Mouse (Mus musculus) limb, embryonic 10.5 days (tissue): Measurements from ENCODE around the gene Cab39. TPM values are rescaled to one million over a fixed set of nuclear protein-coding genes. Genes with fewer than 3 reads are reported as not detected.
A peak's percentile ranks its signal among the peaks of the same experiment; 100 is the strongest.

Source experiments
- DNase-seq: peaks from one replicate; pipeline ENCODE4 v3.0.0-alpha.2; 2017; ENCODE audit warnings: low spot score
- H3K27ac ChIP-seq: fragments of 300-500 bp; sonication (generic); 2 replicates; pipeline ENCODE4 v1.5.1; 2016; ENCODE audit warnings: mild to moderate bottlenecking
- H3K27me3 ChIP-seq: fragments of 300-500 bp; sonication (generic); 2 replicates; pipeline ENCODE4 v1.6.1; 2016; ENCODE audit warnings: low read depth, mild to moderate bottlenecking; ENCODE audit not compliant: poor library complexity, severe bottlenecking
- H3K36me3 ChIP-seq: fragments of 300-500 bp; sonication (generic); 2 replicates; pipeline ENCODE4 v1.6.1; 2016; ENCODE audit warnings: mild to moderate bottlenecking, moderate library complexity
- H3K4me1 ChIP-seq: fragments of 300-500 bp; sonication (generic); 2 replicates; pipeline ENCODE4 v1.6.1; 2016
- H3K4me3 ChIP-seq: fragments of 300-500 bp; sonication (generic); 2 replicates; pipeline ENCODE4 v1.5.1; 2016; ENCODE audit warnings: mild to moderate bottlenecking, moderate library complexity
- H3K9me3 ChIP-seq: fragments of 300-500 bp; sonication (generic); replicated peaks from 2 replicates; pipeline ENCODE4 v1.6.1; 2016; ENCODE audit warnings: mild to moderate bottlenecking
- WGBS: fragments of 180-500 bp; shearing (Covaris S2); methylation state at CpG from one replicate; pipeline ENCODE4 v1.1.7; 2016; 5-methylcytosine and 5-hydroxymethylcytosine counted together
- polyA plus RNA-seq: library from polyadenylated mRNA; unstranded; fragments of >200 nt; fragmentation: Nextera tagmentation; extraction: Ambion mirVana; gene quantifications from 2 replicates; pipeline ENCODE4 v1.2.1, GENCODE M21; 2016

The Cab39 gene
- polyA plus RNA-seq, 1 experiment from 2014 or later, result 33.5 TPM

DNA sequence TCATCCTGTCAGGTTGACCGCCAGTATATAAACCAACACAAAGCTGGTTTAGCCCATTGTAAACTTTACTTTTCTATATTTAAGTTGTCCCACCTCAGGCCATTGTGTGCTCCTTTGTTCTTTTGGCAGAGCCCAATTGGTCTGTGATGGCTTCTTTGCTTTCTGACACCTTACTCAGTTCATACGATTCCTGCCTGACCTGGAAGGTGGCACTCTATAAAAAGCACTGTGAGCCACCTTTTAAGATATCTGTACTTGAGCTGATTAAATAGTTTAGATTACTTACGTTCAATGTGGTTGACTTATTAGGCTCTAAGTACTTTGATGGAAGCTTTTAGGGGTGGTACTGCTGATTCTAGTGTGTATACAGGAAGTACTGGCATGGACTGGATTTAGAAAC, 46.1 kb downstream of the Cab39 start:
- Histone ChIP-seq H3K27ac (no peak overlapping the region), H3K9me3 (no peaks in the 10 kb centered on the region), H3K27me3 (no peaks in the 10 kb centered on the region), H3K4me1 (no peaks in the 10 kb centered on the region), H3K4me3 (no peak overlapping the region), H3K36me3 (peaks cover 76% of the 10 kb centered on the region)
- 86% methylated on average over 3 of the region's 3 CpGs for WGBS
- DNase-seq, result no peak

DNA sequence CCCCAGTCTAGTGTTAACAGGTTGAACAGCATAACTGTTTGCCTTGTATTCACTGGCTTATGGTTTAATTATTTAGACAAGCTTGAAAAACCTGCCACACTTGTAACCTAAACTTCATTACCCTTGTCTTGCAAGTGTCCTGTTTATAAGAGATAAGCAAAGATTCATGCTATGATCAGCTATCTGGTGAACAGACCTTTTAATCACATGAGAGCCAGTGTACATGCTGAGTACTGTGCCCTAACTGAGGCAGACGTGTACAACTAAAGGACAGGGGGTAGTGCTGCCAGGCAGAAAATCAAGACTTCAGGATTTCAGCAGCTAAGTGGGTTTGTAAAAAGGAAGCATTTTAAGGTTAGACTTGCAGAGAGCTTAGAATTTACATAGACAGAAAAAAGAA, 46.5 kb downstream of the Cab39 start:
- 91% methylated on average over 1 of the region's 1 CpGs for WGBS
- Histone ChIP-seq H3K27ac (no peak overlapping the region), H3K36me3 (peaks cover 75% of the 10 kb centered on the region), H3K4me1 (no peaks in the 10 kb centered on the region), H3K4me3 (no peak overlapping the region), H3K9me3 (no peaks in the 10 kb centered on the region), H3K27me3 (no peaks in the 10 kb centered on the region)
- DNase-seq, result no peak

DNA sequence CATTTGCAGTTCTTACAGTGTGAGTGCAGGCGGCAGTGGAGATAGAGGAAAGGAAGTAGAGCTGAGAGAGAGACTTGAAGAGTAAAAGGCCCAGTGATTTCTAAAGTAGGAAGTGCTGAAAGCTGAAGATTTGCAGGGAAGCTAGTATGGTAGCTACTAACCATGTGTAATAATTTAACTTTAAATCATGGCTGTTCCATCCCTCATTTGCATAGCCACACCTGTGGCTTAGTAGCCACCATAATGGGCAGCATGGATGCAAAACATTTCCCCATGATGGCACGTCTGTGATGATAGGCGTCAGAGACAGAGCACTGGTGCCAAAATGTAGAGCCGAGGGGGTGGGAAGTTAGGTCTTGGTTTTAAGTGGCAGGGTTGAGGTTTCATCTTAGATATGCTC, 47.2 kb downstream of the Cab39 start:
- Histone ChIP-seq H3K9me3 (no peaks in the 10 kb centered on the region), H3K4me1 (no peaks in the 10 kb centered on the region), H3K4me3 (no peak overlapping the region), H3K36me3 (peaks cover 76% of the 10 kb centered on the region), H3K27ac (no peak overlapping the region), H3K27me3 (no peaks in the 10 kb centered on the region)
- 93% methylated on average over 4 of the region's 4 CpGs for WGBS
- DNase-seq, result no peak

DNA sequence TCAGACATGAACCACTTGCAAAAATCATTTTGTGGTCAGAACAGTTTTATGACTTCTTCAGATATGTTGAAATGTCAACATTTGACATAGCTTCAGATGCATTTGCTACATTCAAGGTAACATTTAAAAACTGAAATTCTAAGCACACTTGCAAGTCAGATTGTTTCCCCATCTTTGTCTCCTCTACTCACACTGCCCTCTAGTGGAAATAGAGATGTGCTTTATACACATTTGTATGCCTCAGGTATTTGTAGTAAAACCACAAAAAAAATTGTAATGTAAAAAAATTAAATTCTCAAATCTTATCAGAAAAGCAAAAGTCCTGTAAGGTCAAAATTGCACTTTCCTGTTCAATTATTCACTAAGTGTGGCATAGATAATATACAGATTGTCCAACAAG, 49.0 kb downstream of the Cab39 start:
- no peaks in the 10 kb centered on the region for H3K9me3 ChIP-seq
- DNase-seq, result no peak
- no peaks in the 10 kb centered on the region for H3K27me3 ChIP-seq
- no peak overlapping the region for H3K4me3 ChIP-seq
- H3K27ac ChIP-seq, result no peak overlapping the region
- H3K36me3 ChIP-seq, result peaks cover 82% of the 10 kb centered on the region
- no peaks in the 10 kb centered on the region for H3K4me1 ChIP-seq

DNA sequence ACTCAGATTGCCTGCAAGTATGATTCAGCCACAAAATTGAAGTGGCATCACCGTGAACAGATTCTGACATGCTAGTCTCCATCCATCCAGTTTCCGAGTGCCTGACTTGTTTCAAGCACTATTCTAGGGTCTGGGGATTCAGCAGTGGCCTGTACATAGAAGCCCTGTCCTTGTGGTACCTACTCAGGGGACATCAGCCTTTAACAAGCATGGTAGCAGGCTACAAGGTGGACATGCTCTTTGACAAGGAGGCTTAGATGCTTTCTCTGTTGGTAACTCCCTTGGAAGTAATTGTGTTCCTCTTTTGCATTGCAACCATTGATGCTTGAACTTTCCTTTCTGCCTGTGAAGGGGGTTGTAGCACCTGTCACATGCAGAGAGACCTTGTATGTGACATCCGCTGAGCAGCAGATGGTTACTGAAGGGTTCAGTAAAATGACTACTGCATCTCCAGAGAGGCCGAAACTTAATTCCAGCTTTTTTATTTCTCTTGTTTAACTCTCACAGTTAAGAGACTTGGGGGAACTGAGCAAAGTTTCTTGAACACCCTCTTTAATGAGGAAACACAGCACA, 50.1 kb downstream of the Cab39 start:
- DNase-seq, result no peak
- WGBS, result 94% methylated on average over 4 of the region's 4 CpGs
- no peaks in the 10 kb centered on the region for H3K27me3 ChIP-seq

DNA sequence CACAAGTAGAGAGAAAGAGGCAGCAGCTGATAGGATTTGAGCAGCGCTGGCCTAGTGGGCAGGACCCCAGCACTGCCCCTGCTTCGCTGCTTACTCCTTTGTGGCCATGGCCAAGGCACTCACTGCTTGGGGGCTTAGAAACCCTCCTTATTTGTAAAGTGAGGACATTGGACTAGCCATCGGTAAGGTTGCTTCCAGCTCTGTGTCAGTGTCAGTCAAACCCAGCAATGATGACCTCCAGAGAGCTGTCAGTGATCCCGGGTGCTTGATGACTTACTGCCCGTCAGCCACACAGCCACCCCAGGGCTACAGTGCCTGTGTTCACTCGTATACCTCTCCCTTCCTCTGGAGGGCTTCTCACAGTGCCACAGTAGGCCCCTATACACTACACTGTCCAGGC, 51.7 kb downstream of the Cab39 start:
- DNase-seq, result no peak
- Histone ChIP-seq H3K27me3 (no peaks in the 10 kb centered on the region), H3K4me3 (no peak overlapping the region), H3K36me3 (peaks cover 87% of the 10 kb centered on the region), H3K9me3 (no peaks in the 10 kb centered on the region), H3K4me1 (no peaks in the 10 kb centered on the region), H3K27ac (no peak overlapping the region)
- 84% methylated on average over 6 of the region's 6 CpGs for WGBS

More for the DNA sequence above, 50.1 kb downstream of the Cab39 start:
- Histone ChIP-seq H3K4me1 (no peaks in the 10 kb centered on the region), H3K9me3 (no peaks in the 10 kb centered on the region), H3K36me3 (peaks cover 83% of the 10 kb centered on the region), H3K27ac (no peak overlapping the region), H3K4me3 (no peak overlapping the region)

DNA sequence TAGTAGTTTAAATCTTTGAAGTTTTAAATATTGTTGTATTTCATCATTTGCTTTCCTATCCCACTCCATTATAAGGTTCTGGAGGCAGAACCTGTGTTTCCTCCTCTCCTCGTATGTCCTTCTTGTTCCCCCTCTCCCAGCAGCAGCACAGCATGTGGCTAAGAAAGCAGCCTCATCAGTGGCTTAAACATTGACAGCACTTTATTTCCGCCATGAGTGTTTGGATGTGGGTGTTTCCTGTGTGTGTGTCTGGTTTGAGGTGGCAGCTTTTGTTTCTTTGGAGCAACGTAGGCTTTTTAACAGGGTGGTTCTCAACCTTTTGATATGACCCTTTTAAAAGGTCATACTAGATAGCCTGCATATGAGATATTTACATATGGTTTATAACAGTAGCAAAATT, 52.2 kb downstream of the Cab39 start:
- DNase-seq, result no peak
- no peaks in the 10 kb centered on the region for H3K9me3 ChIP-seq
- 78% methylated on average over 3 of the region's 3 CpGs for WGBS
- no peaks in the 10 kb centered on the region for H3K27me3 ChIP-seq
- H3K27ac ChIP-seq, result no peak overlapping the region
- H3K4me1 ChIP-seq, result no peaks in the 10 kb centered on the region
- H3K4me3 ChIP-seq, result no peak overlapping the region
- H3K36me3 ChIP-seq, result peaks cover 88% of the 10 kb centered on the region

DNA sequence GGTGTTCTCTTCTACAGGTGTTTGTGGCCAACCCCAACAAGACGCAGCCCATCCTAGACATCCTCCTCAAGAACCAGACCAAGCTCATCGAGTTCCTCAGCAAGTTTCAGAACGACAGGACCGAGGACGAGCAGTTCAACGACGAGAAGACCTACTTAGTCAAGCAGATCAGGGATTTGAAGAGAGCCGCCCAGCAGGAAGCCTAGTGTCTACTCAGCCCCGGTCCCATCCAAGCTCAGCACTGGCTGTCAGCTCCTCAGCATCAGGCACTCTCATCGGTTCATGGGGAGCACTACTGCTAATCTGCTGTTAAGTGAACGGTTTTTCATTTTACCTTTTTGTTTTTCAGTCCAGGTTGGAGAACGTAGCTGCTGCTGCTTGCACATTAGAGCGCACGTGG, 55.8 kb downstream of the Cab39 start:
- Histone ChIP-seq H3K9me3 (no peaks in the 10 kb centered on the region), H3K4me3 (no peak overlapping the region), H3K27me3 (no peaks in the 10 kb centered on the region), H3K36me3 (peaks cover 78% of the 10 kb centered on the region), H3K27ac (no peak overlapping the region), H3K4me1 (no peaks in the 10 kb centered on the region)
- DNase-seq, result no peak
- 94% methylated on average over 14 of the region's 14 CpGs for WGBS

DNA sequence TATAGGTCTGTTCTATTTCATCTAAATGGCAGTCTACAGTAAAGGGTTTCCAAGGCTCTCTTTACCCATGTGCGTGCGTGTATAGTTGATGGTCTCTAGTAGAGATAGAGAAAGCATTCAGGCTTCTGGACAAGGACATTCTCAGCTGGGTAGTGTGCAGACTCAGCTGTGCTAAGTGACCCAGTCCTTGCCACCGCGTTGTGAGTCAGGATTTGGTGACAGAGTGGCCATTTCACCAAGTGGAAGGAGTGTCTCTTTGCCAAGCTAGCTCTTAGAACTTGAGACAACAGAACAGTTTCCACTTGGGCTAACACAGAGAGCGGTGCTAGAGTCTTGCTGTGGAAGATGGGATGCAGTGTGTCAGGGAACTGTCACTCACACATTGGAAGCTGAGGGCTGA, 57.6 kb downstream of the Cab39 start:
- Histone ChIP-seq H3K27ac (no peak overlapping the region), H3K4me1 (no peaks in the 10 kb centered on the region), H3K27me3 (no peaks in the 10 kb centered on the region), H3K9me3 (no peaks in the 10 kb centered on the region), H3K36me3 (peaks cover 67% of the 10 kb centered on the region), H3K4me3 (no peak overlapping the region)
- DNase-seq, result no peak
- 93% methylated on average over 5 of the region's 5 CpGs for WGBS

DNA sequence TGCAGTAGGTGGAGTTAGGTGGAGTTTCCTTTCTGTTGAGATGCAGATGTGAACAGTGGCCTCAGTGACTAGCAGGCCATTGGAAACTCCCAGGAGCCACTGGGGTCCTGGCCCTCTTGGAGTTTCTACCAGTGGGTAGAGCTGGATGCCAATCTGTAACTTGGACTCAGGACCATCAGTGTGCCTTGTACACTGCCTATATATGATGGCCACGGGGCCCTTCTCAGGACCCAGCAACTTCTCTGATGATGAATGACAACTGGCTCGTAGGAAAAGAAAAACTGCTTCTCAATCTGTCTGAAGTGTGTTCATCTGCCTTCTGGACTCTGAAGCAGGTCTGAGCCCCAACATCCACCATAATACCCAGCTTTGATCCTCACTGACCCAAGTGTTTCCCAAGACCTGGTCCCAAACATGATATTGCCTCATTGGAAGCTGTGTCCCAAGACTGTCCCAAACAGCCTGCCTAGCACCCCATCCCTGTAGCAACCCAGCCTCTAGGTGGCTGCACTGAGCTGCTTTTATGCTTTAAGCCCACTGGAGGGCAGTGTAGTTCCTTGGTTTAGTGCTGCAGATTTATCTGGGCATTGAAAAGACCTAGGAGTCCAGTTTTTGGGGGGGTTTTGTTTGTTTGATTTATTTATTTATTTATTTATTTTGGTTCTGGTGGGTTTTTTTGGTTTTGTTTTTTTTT, 59.9 kb downstream of the Cab39 start:
- peak; percentile 64 for DNase-seq
- Histone ChIP-seq H3K36me3 (peaks cover 48% of the 10 kb centered on the region), H3K27ac (no peak overlapping the region), H3K4me3 (no peak overlapping the region), H3K4me1 (no peaks in the 10 kb centered on the region), H3K9me3 (no peaks in the 10 kb centered on the region), H3K27me3 (no peaks in the 10 kb centered on the region)
- WGBS, result 87% methylated on average over 2 of the region's 2 CpGs

DNA sequence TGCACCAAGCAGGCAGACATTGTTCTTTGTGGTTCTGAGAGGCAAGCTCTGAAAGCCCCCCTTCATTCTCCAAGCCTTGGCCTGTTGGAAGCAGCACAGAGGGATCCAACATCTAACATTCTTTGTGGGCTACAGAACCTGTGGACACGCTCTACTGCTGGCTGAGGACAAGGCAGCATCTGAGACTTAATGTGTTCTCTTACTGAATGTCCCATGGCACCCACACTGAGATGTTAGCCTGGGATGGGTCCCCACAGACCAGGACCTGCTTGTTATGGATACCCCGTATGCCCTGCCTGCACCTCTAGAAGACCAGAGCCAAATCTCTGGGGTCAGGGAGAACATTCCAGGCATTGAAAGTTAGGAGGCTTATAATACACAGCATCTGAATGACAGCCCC, 60.6 kb downstream of the Cab39 start:
- Histone ChIP-seq H3K36me3 (peaks cover 40% of the 10 kb centered on the region), H3K4me3 (no peak overlapping the region), H3K4me1 (no peaks in the 10 kb centered on the region), H3K27me3 (no peaks in the 10 kb centered on the region), H3K27ac (no peak overlapping the region), H3K9me3 (no peaks in the 10 kb centered on the region)
- 96% methylated on average over 2 of the region's 2 CpGs for WGBS
- DNase-seq, result no peak

DNA sequence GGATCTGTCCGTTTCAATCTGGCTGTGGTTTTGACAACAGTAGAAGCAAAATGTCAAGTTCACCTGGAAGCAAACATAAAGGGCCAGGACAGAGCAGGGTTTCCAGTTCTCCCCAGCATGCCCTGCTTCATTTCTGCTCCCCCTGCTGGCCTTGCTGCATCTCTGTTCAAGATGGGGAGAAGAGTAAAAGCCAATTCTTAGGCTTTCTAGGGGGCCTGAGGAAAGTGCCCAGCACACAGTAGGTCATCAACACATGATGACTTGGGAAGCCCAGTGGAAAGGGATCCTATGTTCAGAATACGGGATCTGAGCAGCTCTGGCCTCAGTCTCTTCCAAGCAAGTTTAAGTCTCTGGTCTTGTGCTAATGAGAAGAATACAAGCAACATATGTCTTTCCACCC, 61.2 kb downstream of the Cab39 start:
- H3K27ac ChIP-seq, result no peak overlapping the region
- H3K9me3 ChIP-seq, result no peaks in the 10 kb centered on the region
- H3K27me3 ChIP-seq, result no peaks in the 10 kb centered on the region
- peaks cover 34% of the 10 kb centered on the region for H3K36me3 ChIP-seq
- no peaks in the 10 kb centered on the region for H3K4me1 ChIP-seq
- H3K4me3 ChIP-seq, result no peak overlapping the region
- 81% methylated on average over 2 of the region's 2 CpGs for WGBS
- DNase-seq, result no peak

DNA sequence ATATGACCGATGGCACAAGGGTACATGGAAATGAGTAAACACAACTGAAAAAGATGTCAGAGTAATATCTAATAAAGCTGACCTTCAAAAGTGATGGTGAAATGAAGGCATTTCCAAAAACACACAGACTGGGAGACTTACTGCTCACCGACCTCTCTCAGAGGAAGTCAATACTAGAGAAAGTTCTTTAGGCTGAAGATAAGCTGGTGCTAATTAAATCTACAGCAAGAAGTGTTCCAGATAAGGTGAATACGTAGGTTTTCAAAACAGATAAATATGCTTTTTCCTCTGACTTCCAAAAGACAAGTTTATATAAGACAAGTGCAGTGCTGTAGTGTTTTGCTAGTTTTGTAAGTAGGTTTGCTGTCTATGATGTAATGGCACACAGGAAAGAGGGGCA, 63.0 kb downstream of the Cab39 start:
- no peaks in the 10 kb centered on the region for H3K4me1 ChIP-seq
- 91% methylated on average over 3 of the region's 3 CpGs for WGBS
- peaks cover 21% of the 10 kb centered on the region for H3K36me3 ChIP-seq
- H3K27ac ChIP-seq, result no peak overlapping the region
- no peaks in the 10 kb centered on the region for H3K27me3 ChIP-seq
- no peaks in the 10 kb centered on the region for H3K9me3 ChIP-seq
- no peak for DNase-seq
- H3K4me3 ChIP-seq, result no peak overlapping the region

DNA sequence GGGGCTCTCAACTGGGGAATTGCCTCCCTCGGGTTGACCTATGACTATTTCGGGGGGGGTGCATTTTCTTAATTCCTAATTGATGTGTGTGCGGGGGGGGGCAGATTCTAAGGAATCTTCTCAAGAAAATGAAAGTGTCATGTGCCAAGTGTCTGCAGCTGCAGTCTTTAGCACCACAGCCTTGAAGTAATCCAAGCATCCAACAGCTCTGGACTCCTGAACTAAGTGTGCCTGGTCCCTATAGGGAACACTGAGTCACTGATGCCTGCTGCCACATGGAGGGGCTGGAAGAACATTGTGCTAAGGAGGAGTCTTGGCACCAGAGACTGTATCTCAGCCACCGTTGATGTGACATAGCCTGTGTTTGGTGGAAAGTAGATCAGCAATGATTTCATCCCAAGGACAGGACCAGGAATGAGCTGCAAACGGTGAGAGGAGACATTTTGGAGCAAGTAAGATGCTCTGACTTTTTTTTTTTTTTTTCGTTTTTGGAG, 64.1 kb downstream of the Cab39 start:
- H3K36me3 ChIP-seq, result peaks cover 12% of the 10 kb centered on the region
- H3K27me3 ChIP-seq, result no peaks in the 10 kb centered on the region
- H3K9me3 ChIP-seq, result no peaks in the 10 kb centered on the region; the same call in 1 of the 2 replicates
- H3K4me1 ChIP-seq, result no peaks in the 10 kb centered on the region
- H3K4me3 ChIP-seq, result no peak overlapping the region
- DNase-seq, result no peak
- WGBS, result 84% methylated on average over 6 of the region's 6 CpGs
- H3K27ac ChIP-seq, result no peak overlapping the region
